Mouse (Mus musculus) stomach, postnatal 0 days (tissue): ENCODE data around the gene Mt4.

Experiments
- CTCF ChIP-seq: IDR thresholded peaks from 2 replicates; pipeline ENCODE4 v1.5.1; 2016; ENCODE audit warnings: antibody characterized with exemption, low read depth, mild to moderate bottlenecking, moderate library complexity
- EP300 ChIP-seq: optimal IDR thresholded peaks from 2 replicates; pipeline ENCODE3; 2016; ENCODE audit warnings: antibody characterized with exemption

DNA sequence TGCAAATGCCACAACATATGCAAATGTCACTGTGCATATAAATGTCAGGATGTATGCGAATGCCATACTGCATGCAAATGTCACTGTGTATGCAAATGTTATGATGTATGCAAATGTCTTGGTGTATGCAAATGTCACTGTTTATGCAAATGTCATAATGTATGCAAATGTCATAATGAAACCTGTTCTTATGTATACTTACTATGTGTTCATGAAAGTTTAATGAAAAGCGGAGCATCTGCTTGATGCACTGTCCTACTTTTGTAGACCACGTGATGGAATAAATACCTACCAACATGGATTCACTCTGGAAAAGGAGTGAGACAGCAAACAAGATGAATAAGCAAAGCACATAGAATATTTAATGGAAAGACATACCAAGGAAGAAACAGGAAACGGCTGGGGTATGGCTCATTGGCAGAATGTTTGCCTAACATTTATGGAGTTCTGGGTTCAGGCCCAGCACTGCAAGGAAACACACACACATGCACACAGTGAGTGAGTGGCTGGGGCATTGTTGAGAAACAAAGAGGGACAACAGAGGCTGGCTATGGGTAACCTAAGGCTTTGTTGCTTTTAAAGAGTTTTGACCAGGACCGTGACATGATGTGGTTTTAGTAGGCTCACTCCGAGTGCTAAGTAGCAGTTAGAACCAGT lies 7.7 kb upstream of the Mt4 start:
- TF ChIP-seq CTCF: no peak
- no peak for TF ChIP-seq EP300
